Mouse (Mus musculus) embryonic facial prominence, embryonic 13.5 days (tissue): Measurements from ENCODE around the gene Arih2. TPM values are rescaled to one million over a fixed set of nuclear protein-coding genes. Genes with fewer than 3 reads are reported as not detected.

Source experiments
- ATAC-seq: fragments of 200-750 bp; cut with Nextera tagmentation; 2 replicates; pipeline ENCODE4 v1.8.0; 2017; ENCODE audit warnings: low read depth; ENCODE audit not compliant: insufficient number of reproducible peaks, insufficient read depth, low FRiP score, low TSS enrichment
- H3K27ac ChIP-seq: fragments of 300-500 bp; sonication (generic); 2 replicates; pipeline ENCODE4 v1.5.1; 2015; ENCODE audit warnings: moderate library complexity, mild to moderate bottlenecking, inconsistent platforms
- H3K27me3 ChIP-seq: fragments of 300-500 bp; sonication (generic); 2 replicates; pipeline ENCODE4 v1.6.1; 2015; ENCODE audit warnings: mild to moderate bottlenecking, inconsistent platforms
- H3K36me3 ChIP-seq: fragments of 300-500 bp; sonication (generic); 2 replicates; pipeline ENCODE4 v1.6.1; 2015; ENCODE audit warnings: mild to moderate bottlenecking, inconsistent platforms
- H3K4me1 ChIP-seq: fragments of 300-500 bp; sonication (generic); 2 replicates; pipeline ENCODE4 v1.6.1; 2015; ENCODE audit warnings: inconsistent platforms
- H3K4me2 ChIP-seq: fragments of 300-500 bp; sonication (generic); 2 replicates; pipeline ENCODE4 v1.6.1; 2015; ENCODE audit warnings: moderate library complexity, mild to moderate bottlenecking, inconsistent platforms
- H3K4me3 ChIP-seq: fragments of 300-500 bp; sonication (generic); 2 replicates; pipeline ENCODE4 v1.5.1; 2015; ENCODE audit warnings: mild to moderate bottlenecking, inconsistent platforms
- H3K9ac ChIP-seq: fragments of 300-500 bp; sonication (generic); 2 replicates; pipeline ENCODE4 v1.6.1; 2015; ENCODE audit warnings: mild to moderate bottlenecking, inconsistent platforms
- H3K9me3 ChIP-seq: fragments of 300-500 bp; sonication (generic); 2 replicates; pipeline ENCODE4 v1.6.1; 2016; ENCODE audit warnings: inconsistent platforms
- WGBS: fragments of 180-500 bp; shearing (Covaris S2); methylation state at CpG from one replicate; pipeline ENCODE4 v1.1.7; 2015; ENCODE audit warnings: mixed read lengths; 5-methylcytosine and 5-hydroxymethylcytosine counted together
- polyA plus RNA-seq: library from polyadenylated mRNA; unstranded; fragments of >200 nt; fragmentation: Nextera tagmentation; extraction: Ambion mirVana; gene quantifications from 2 replicates; pipeline ENCODE4 v1.2.1, GENCODE M21; 2015

Gene Arih2
- polyA plus RNA-seq, 1 experiment from 2014 or later = 53.7 TPM

GRCm38 (mm10) chr9:108577934-108578544, 71.1 kb downstream of the Arih2 start:
- Histone ChIP-seq H3K4me3 (peak overlapping the region; percentile 75), H3K27me3 (no peaks in the 10 kb centered on the region), H3K9ac (peak overlapping the region; percentile 91), H3K4me1 (peaks cover 51% of the 10 kb centered on the region), H3K27ac (peak overlapping the region; percentile 92), H3K9me3 (no peaks in the 10 kb centered on the region), H3K36me3 (peaks cover 44% of the 10 kb centered on the region), H3K4me2 (peak overlapping the region; percentile 86)
- under 1% methylated on average over 24 of the region's 24 CpGs for WGBS
- peak; percentile 9; the same call in 1 of the 2 replicates for ATAC-seq

GRCm38 (mm10) chr9:108577025-108577424, 72.2 kb downstream of the Arih2 start:
- H3K4me1 ChIP-seq = peaks cover 51% of the 10 kb centered on the region
- ATAC-seq = no peak
- H3K27me3 ChIP-seq = no peaks in the 10 kb centered on the region
- H3K9ac ChIP-seq = peak overlapping the region; percentile 91
- H3K9me3 ChIP-seq = no peaks in the 10 kb centered on the region
- no peak overlapping the region for H3K27ac ChIP-seq
- WGBS = 46% methylated on average over 6 of the region's 6 CpGs
- peak overlapping the region; percentile 75 for H3K4me3 ChIP-seq
- H3K4me2 ChIP-seq = peak overlapping the region; percentile 86
- H3K36me3 ChIP-seq = peaks cover 50% of the 10 kb centered on the region

- Histone ChIP-seq H3K4me3 (no peak overlapping the region), H3K36me3 (peaks cover 58% of the 10 kb centered on the region), H3K4me1 (peaks cover 58% of the 10 kb centered on the region), H3K27ac (no peak overlapping the region), H3K27me3 (no peaks in the 10 kb centered on the region), H3K9ac (no peak overlapping the region), H3K9me3 (no peaks in the 10 kb centered on the region), H3K4me2 (no peak overlapping the region)
- 89% methylated on average over 37 of the region's 37 CpGs for WGBS
- no peak for ATAC-seq
Measured at GRCm38 (mm10) chr9:108575321-108576297, 73.6 kb downstream of the Arih2 start.

- H3K4me3 ChIP-seq = no peak overlapping the region
- H3K4me2 ChIP-seq = no peak overlapping the region
- H3K9me3 ChIP-seq = no peaks in the 10 kb centered on the region
- no peak for ATAC-seq
- H3K27me3 ChIP-seq = no peaks in the 10 kb centered on the region
- peaks cover 58% of the 10 kb centered on the region for H3K36me3 ChIP-seq
- WGBS = 84% methylated on average over 12 of the region's 12 CpGs
- H3K9ac ChIP-seq = no peak overlapping the region
- peaks cover 64% of the 10 kb centered on the region for H3K4me1 ChIP-seq
- H3K27ac ChIP-seq = no peak overlapping the region
Measured at GRCm38 (mm10) chr9:108574921-108575320, 74.3 kb downstream of the Arih2 start.

GRCm38 (mm10) chr9:108573774-108574690, 75.2 kb downstream of the Arih2 start:
- H3K4me3 ChIP-seq = no peak overlapping the region
- H3K9ac ChIP-seq = no peak overlapping the region
- no peaks in the 10 kb centered on the region for H3K9me3 ChIP-seq
- H3K4me1 ChIP-seq = peaks cover 65% of the 10 kb centered on the region
- no peak overlapping the region for H3K27ac ChIP-seq
- WGBS = 52% methylated on average over 26 of the region's 26 CpGs
- H3K27me3 ChIP-seq = no peaks in the 10 kb centered on the region
- ATAC-seq = no peak
- peaks cover 58% of the 10 kb centered on the region for H3K36me3 ChIP-seq
- no peak overlapping the region for H3K4me2 ChIP-seq

- Histone ChIP-seq H3K27ac (no peak overlapping the region), H3K36me3 (peaks cover 58% of the 10 kb centered on the region), H3K4me2 (no peak overlapping the region), H3K4me1 (peaks cover 69% of the 10 kb centered on the region), H3K27me3 (no peaks in the 10 kb centered on the region), H3K4me3 (no peak overlapping the region), H3K9me3 (no peaks in the 10 kb centered on the region), H3K9ac (no peak overlapping the region)
- 88% methylated on average over 10 of the region's 10 CpGs for WGBS
- ATAC-seq = no peak
Measured at GRCm38 (mm10) chr9:108572321-108572720, 76.9 kb downstream of the Arih2 start.

GRCm38 (mm10) chr9:108571401-108571973, 77.7 kb downstream of the Arih2 start:
- Histone ChIP-seq H3K4me2 (no peak overlapping the region), H3K9me3 (no peaks in the 10 kb centered on the region), H3K27ac (no peak overlapping the region), H3K4me3 (no peak overlapping the region), H3K9ac (no peak overlapping the region), H3K4me1 (peaks cover 61% of the 10 kb centered on the region), H3K36me3 (peaks cover 58% of the 10 kb centered on the region), H3K27me3 (no peaks in the 10 kb centered on the region)
- WGBS = 92% methylated on average over 16 of the region's 16 CpGs
- ATAC-seq = no peak

- 3% methylated on average over 40 of the region's 40 CpGs for WGBS
- Histone ChIP-seq H3K4me3 (peak overlapping the region; percentile 68), H3K36me3 (peaks cover 54% of the 10 kb centered on the region), H3K4me1 (peaks cover 58% of the 10 kb centered on the region), H3K9me3 (no peaks in the 10 kb centered on the region), H3K27ac (peak overlapping the region; percentile 73), H3K9ac (peak overlapping the region; percentile 78), H3K27me3 (no peaks in the 10 kb centered on the region), H3K4me2 (peak overlapping the region; percentile 99)
- ATAC-seq = no peak
Measured at GRCm38 (mm10) chr9:108570207-108570896, 78.8 kb downstream of the Arih2 start.

GRCm38 (mm10) chr9:108569381-108570206, 79.6 kb downstream of the Arih2 start, which contains the start of gene Dalrd3:
Gene Dalrd3, plus strand, starts transcription at chr9:108569886.
- peak; percentile 45 for ATAC-seq
- H3K9me3 ChIP-seq = no peaks in the 10 kb centered on the region
- 5% methylated on average over 42 of the region's 42 CpGs for whole genome bisulfite sequencing
- H3K9ac ChIP-seq = peak within 1 kb of the TSS; percentile 78
- H3K27me3 ChIP-seq = no peaks in the 10 kb centered on the region
- peak within 1 kb of the TSS; percentile 68 for H3K4me3 ChIP-seq
- H3K36me3 ChIP-seq = peaks cover 54% of the 10 kb centered on the region
- H3K4me1 ChIP-seq = peaks cover 51% of the 10 kb centered on the region
- H3K4me2 ChIP-seq = peak within 1 kb of the TSS; percentile 99
- peak within 1 kb of the TSS; percentile 73 for H3K27ac ChIP-seq

- peak overlapping the region; percentile 97 for H3K4me2 ChIP-seq
- H3K4me1 ChIP-seq = peaks cover 48% of the 10 kb centered on the region
- H3K4me3 ChIP-seq = peak overlapping the region; percentile 74
- H3K27me3 ChIP-seq = no peaks in the 10 kb centered on the region
- no peak for ATAC-seq
- H3K27ac ChIP-seq = peak overlapping the region; percentile 92; the same call in 1 of the 2 replicates
- H3K36me3 ChIP-seq = peaks cover 54% of the 10 kb centered on the region
- WGBS = 72% methylated on average over 17 of the region's 17 CpGs
- no peaks in the 10 kb centered on the region for H3K9me3 ChIP-seq
- peak overlapping the region; percentile 87; the same call in 1 of the 2 replicates for H3K9ac ChIP-seq
Measured at GRCm38 (mm10) chr9:108568511-108568921, 80.7 kb downstream of the Arih2 start.
